Mouse (Mus musculus) yolk sac, embryonic 10.5 days (tissue): ENCODE data around the gene Slc25a31.
A peak's percentile ranks its signal among the peaks of the same experiment; 100 is the strongest.

Experiments used
- DNase-seq: peaks from one replicate; pipeline ENCODE4 v3.0.0-alpha.2; 2017; ENCODE audit warnings: low spot score

The Slc25a31 gene

GRCm38 (mm10) chr3:40708655-40709054, at the start of gene Slc25a31:
Gene Slc25a31, plus strand, starts transcription at chr3:40708855.
- DNase-seq: no peak

- no peak for DNase-seq
Observed at GRCm38 (mm10) chr3:40660231-40660630, 48.4 kb upstream of the Slc25a31 start.

GRCm38 (mm10) chr3:40666109-40666508, 42.5 kb upstream of the Slc25a31 start:
- DNase-seq: no peak

- DNase-seq: no peak
Observed at GRCm38 (mm10) chr3:40666861-40667719, 41.6 kb upstream of the Slc25a31 start.

DNA sequence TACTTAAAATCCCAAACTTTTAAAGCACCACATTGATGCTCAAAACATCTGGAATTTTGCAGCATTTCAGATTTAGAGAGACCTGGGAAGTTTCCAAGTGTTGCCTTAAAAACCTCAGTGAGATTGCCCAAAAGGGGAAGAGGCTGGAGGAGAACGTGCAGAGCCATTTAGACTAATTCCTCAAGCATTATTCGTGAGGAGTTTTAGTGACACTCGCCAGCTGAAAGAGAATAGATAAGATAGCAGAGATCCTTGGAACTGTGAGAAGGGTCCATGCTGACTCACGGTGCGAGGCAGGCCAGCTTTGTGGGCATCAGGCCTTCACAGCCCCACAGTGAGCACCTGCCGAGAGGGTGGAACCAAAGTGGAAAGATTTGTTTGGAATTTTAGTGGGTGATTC, 39.8 kb upstream of the Slc25a31 start:
- DNase-seq: no peak

DNA sequence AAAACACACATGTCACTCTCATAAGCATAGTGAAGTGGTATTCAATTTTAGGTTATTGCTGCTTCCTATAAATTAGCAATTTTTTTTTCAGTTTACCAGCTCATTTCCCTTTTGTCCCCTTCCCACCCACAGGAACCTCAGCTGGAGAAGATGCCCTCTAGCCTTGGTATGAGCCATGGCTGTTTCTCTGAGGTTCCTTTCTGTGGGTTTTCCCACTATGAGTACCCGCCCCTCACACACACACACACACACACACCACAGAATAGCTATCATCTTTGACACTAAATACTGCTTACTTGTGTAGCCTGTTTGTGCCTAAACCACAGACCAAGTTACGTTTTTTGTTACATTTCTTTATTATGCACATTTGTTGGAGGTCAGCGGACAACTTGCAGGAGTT, 39.3 kb upstream of the Slc25a31 start:
- no peak for DNase-seq

- DNase-seq: no peak
Observed at GRCm38 (mm10) chr3:40673515-40673914, 35.1 kb upstream of the Slc25a31 start.

DNA sequence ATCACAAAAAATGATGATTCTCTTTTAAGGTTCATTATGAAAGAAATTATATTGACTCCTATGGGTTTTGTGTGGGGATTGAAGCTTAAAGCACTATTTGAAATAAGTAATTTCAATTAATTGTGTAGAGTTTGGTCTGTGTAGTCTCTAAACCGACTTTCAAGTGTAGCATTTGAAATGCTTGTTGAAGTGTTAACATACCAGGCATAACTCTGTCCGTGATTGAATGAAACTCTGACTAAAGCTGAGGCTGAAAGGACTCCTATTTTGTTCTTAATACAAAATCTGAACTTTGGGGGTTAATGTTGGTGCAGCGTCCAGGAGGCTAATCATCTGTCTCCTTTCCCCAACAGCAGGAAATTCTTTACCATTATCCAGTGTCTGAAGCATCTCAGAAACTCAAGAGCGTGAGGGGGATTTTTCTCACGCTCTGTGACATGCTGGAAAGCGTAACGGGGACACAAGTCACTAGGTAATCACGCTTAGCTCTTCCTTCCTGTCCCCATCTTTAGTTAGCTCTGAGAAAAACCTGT, 33.7 kb upstream of the Slc25a31 start:
- DNase-seq: no peak

GRCm38 (mm10) chr3:40678856-40679255, 29.8 kb upstream of the Slc25a31 start:
- DNase-seq: no peak

GRCm38 (mm10) chr3:40682404-40682803, 26.3 kb upstream of the Slc25a31 start:
- peak; percentile 48 for DNase-seq

DNA sequence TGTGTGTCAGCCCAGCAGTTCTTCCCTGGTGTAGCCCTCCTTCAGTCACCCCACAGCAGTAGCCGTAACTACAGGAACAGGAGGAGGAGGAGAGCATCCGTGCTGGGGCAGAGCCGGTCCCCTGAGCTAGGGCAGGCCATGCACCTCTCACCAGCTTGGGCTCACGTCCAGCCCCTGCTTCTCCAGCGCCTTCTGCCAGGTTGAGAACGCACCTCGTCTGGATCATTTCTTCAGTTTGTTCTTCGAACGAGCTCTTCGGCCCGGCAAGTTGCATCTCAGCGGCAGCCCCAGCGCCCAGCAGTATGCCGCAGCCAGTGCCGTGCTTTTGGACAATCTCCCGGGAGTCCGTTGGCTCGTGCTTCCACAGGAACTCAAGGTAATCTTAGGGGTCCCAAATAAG, 25.5 kb upstream of the Slc25a31 start:
- no peak for DNase-seq

DNA sequence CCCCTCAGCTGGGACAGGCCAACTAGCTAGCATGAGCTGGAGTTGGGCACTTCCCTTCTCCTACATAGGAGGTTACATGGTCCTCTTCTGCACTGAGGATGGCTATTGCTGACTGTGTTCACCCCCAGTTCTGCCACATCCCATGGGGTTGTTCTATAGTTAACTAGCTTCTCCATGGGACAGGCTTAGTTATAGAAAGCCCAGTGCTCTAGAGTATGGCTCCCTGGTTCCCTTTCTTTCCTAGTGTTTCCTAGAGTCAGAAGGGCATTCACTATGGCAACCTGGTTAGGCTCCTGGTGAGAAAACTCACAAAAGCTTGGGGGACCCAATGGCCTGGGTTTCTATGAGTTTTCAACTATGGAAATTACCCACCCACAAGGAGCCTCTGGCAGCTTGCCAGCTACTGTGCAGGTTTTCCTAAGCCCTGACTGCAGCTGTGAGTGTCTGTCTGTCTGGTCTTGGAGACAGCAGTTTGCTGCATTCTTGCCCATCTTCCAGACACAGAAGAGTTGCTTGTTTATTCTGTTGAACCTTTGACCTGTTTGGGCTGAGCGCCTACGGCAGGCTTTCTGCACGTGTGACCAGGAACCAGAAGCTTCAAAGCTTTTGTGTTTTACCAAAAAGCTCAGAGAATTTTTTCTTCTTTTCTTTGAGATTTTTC, 22.7 kb upstream of the Slc25a31 start:
- peak; percentile 84 for DNase-seq

- DNase-seq: no peak
Observed at GRCm38 (mm10) chr3:40686836-40687235, 21.8 kb upstream of the Slc25a31 start.

DNA sequence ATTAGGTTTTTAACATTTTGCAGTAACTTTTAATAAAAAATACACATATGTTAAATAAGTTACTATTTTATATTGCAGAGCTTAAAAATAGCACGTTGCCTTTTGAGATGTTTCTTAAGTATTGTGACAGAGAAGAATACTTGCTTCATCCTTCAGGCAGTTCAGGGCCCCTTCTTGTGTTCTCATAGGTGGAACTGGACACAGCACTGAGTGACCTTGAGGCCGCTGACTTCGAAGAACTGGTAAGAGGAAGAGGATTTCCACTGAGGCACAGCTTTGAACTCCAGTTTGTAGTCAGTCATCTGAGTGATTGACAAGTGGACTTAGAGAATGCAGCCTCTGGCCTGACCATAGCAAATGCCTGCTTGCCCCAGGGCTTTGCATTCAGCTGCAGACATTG, 21.1 kb upstream of the Slc25a31 start:
- DNase-seq: no peak

DNA sequence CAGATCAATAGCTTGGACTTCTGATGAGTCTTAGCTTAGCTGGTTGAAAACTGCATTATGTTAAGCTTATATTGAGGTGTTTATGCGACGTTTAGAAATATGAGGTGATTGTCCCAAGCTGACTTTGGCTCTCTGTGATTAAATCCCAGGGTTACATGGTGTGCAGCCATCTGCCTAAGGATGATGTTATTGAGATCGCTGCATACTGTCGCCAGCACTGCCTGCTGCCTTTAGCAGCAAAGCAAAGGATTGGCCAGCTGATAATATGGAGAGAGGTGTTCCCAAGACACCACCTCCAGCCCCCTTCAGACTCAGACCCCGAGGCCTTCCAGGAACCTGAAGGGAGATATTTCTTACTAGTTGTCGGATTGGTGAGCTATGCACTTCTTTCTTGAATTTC, 17.1 kb upstream of the Slc25a31 start:
- DNase-seq: no peak

GRCm38 (mm10) chr3:40693435-40693834, 15.2 kb upstream of the Slc25a31 start:
- DNase-seq: no peak

GRCm38 (mm10) chr3:40693960-40694359, 14.7 kb upstream of the Slc25a31 start:
- DNase-seq: no peak

GRCm38 (mm10) chr3:40694438-40694837, 14.2 kb upstream of the Slc25a31 start:
- no peak for DNase-seq

DNA sequence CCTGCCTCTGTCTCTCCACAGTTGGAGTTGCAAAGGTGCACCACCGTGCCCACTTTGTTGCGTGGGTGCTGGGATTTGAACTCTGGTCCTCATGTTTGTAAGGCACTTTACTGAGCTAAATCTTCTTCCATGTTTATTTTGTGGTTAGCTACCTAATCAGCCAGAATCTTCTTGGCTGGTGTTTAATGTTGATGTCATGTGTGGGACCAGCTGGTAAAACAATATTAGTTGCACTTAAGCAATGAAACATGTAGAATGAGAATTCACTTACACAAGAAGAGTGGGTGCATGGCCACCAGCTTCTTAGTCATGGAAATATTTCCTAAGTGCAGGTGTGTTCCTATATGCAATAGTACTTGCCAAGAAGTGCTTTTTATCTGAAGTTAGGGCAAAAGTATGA, 13.5 kb upstream of the Slc25a31 start:
- no peak for DNase-seq

DNA sequence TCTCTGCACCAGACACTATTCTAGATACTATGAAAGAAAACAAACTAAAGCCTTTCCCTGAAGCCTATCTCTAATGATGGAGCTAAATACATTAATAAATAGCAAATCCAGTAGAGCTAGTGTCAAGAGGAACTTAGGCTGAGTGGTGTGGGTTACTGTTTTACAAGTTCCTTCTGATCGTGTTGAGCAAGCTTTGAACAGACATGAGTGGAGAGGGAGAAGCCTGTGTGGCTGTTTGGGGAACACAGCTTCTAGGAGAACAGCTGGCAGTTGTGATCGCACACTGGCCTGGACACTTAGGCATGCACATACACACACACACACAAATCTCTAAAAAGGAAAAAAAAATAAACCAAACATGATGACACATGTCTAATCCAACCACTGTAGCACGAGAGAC, 9.8 kb upstream of the Slc25a31 start:
- DNase-seq: no peak

DNA sequence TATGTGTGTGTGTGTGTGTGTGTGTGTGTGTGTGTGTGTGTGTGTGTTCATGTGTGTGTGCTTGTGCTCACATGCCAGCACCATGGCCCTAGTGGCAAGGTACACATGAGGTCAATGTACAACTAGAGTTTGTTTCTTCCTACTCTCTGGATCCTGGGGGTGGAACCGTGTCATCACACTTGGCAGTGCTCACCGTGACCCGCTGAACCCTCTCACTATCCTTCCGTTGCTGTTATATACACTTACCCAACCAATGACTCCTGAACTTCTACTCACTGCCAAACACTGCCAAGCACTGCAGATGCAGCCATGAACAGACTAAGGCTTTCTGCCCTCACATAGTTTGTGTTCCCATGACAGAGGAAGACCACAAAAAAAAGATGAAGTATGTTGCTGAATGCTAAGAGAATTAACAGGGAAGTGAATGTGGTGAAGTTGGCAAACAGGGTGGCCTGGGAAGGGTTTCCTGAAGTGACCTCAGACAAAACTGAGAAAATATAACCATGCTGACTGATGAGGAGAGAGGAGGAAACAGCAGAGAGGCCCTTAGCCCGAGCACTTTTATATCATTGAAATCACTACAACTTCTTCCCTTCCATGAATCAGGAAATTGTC, 3.7 kb upstream of the Slc25a31 start:
- DNase-seq: no peak

DNA sequence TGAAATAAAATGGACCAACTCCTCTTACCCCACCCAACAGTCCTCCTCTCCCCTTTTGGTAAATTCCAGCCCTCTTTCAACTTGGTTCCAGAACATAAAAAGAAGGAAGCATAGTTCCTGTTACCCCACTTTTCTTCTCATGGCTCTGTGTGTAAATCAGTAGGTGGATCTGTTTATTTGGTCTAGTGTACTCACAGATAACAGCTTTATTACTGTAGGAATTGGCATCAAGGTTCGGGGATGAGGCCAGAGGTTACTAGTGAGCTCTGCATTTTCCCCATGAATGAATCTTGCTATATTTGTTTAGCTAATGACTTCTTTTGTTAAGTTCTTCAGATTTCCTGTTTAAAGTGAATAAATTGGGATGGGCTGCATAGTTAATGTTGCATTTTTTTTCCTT, 7.4 kb downstream of the Slc25a31 start:
- DNase-seq: no peak

DNA sequence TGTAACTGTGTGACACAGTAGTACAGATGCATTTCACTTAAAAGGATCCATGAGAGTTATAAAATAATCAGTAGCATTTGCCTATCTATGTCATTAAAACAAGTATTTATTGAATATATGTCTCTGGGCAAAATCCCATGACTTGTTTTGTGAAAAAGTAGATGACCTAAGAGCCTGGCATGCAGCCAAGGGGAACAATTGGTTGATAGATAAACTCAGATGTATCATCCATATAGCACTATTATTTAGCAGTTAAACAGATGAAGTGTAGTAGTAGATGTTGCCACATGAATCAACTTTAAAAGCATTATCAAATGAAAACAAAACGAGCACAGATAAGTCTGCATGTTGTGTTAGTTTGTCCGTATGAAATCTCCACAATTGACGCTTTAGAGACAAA, 10.4 kb downstream of the Slc25a31 start:
- no peak for DNase-seq
